Mouse (Mus musculus) spleen, adult 2 months (tissue): ENCODE measurements around the gene Tspoap1. TPM values are rescaled to one million over a fixed set of nuclear protein-coding genes. Genes with fewer than 3 reads are reported as not detected.

Experiments
- DNase-seq, 2 experiments: peaks; one replicate each; pipeline versions ENCODE4 v3.0.0 to v3.0.0-alpha.2; 2012 to 2021; ENCODE audit warnings: low spot score in 2 of 2, low read depth in 1 of 2
- H3K27ac ChIP-seq: fragments of 200-500 bp; 2 replicates; pipeline ENCODE4 v1.5.1; 2012; ENCODE audit warnings: low read length, inconsistent platforms; ENCODE audit not compliant: insufficient read depth
- H3K27me3 ChIP-seq: fragments of 200-500 bp; 2 replicates; pipeline ENCODE4 v1.6.1; 2012; ENCODE audit warnings: mild to moderate bottlenecking, moderate library complexity, low read length, inconsistent platforms; ENCODE audit not compliant: control insufficient read depth, insufficient read depth
- H3K36me3 ChIP-seq: fragments of 200-500 bp; 2 replicates; pipeline ENCODE4 v1.6.1; 2012; ENCODE audit warnings: mild to moderate bottlenecking, low read length, inconsistent platforms; ENCODE audit not compliant: control insufficient read depth, insufficient read depth
- H3K4me1 ChIP-seq: fragments of 200-500 bp; 2 replicates; pipeline ENCODE4 v1.6.1; 2011; ENCODE audit warnings: inconsistent platforms; ENCODE audit not compliant: control insufficient read depth, insufficient read depth, insufficient read length
- H3K4me3 ChIP-seq: fragments of 200-500 bp; 2 replicates; pipeline ENCODE4 v1.5.1; 2011; ENCODE audit warnings: mild to moderate bottlenecking, inconsistent platforms; ENCODE audit not compliant: insufficient read depth, insufficient read length; ENCODE audit errors: extremely low read depth
- CTCF ChIP-seq: fragments of 200-500 bp; IDR thresholded peaks from 2 replicates; pipeline ENCODE4 v1.5.1; 2011; ENCODE audit warnings: mild to moderate bottlenecking, inconsistent platforms; ENCODE audit not compliant: insufficient read depth, insufficient read length, insufficient replicate concordance; ENCODE audit errors: extremely low read depth
- POLR2A ChIP-seq: fragments of 200-500 bp; IDR thresholded peaks from 2 replicates; pipeline ENCODE4 v1.6.1; 2011; ENCODE audit warnings: low read depth, low read length, inconsistent platforms
- WGBS: fragments of 180-500 bp; shearing (Covaris S2); methylation state at CpG from one replicate; pipeline ENCODE4 v1.1.7; 2018; 5-methylcytosine and 5-hydroxymethylcytosine counted together
- polyA plus RNA-seq: library from polyadenylated mRNA; depleted of rRNA; stranded (reverse); fragments of >200 nt; gene quantifications from 2 replicates; pipeline ENCODE4 v1.2.3, GENCODE M21; 2012

Gene Tspoap1
- polyA plus RNA-seq, 1 experiment: 6.2 TPM

DNA sequence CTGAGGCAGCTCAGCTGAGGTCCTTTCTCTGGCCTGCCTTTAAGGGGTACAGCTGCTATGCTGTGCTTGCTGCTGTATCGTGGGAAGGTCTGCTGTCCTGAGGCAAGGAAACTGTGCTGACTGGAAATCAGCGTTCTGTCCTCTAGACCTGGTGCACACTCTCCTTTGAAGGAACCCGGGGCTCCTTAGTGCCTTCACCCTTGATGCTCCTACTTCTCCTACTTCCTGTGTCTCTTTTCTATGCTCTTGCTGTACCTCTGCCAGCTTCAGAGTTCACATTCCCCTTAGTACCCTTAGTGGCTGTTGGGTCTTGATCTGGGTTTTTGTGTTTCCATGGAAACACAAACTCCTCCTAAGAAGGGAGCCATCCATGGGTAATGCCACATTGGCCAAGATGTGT lies 16.6 kb upstream of the Tspoap1 start:
- DNase-seq: no peak
- peaks cover 22% of the 10 kb centered on the region for H3K36me3 ChIP-seq
- H3K27ac ChIP-seq: peak overlapping the region; percentile 69
- 83% methylated on average over 3 of the region's 3 CpGs for WGBS
- TF ChIP-seq CTCF: no peak
- no peak for TF ChIP-seq POLR2A
- no peaks in the 10 kb centered on the region for H3K27me3 ChIP-seq
- H3K4me3 ChIP-seq: no peak overlapping the region
- H3K4me1 ChIP-seq: peaks cover 37% of the 10 kb centered on the region

DNA sequence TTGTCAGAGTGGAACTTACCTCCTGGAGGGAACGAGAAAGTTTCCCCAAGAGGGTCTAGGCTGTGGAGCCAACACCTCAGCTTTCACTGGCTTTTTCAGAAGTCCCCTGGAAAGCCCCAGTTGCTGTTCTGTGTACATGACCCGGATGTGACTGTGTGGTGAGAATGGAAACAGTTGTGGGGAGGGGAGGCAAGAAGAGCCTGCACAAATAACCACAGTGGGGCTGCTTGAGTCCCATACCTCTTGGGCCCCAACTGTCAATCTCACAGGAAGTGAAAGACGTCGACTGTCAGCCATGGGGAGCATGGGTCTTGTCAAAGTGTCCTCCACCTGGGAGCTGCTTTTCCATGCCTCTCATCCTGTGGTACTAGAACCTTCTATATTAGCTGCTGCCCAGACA lies 15.4 kb upstream of the Tspoap1 start:
- Histone ChIP-seq H3K4me3 (peak overlapping the region; percentile 22; the same call in 1 of the 2 replicates), H3K4me1 (peaks cover 33% of the 10 kb centered on the region), H3K27ac (peak overlapping the region; percentile 97), H3K36me3 (peaks cover 20% of the 10 kb centered on the region), H3K27me3 (no peaks in the 10 kb centered on the region)
- TF ChIP-seq CTCF (no peak), POLR2A (peak; percentile 69)
- DNase-seq: peak; percentile 83 to 92
- 10% methylated on average over 4 of the region's 4 CpGs for WGBS

DNA sequence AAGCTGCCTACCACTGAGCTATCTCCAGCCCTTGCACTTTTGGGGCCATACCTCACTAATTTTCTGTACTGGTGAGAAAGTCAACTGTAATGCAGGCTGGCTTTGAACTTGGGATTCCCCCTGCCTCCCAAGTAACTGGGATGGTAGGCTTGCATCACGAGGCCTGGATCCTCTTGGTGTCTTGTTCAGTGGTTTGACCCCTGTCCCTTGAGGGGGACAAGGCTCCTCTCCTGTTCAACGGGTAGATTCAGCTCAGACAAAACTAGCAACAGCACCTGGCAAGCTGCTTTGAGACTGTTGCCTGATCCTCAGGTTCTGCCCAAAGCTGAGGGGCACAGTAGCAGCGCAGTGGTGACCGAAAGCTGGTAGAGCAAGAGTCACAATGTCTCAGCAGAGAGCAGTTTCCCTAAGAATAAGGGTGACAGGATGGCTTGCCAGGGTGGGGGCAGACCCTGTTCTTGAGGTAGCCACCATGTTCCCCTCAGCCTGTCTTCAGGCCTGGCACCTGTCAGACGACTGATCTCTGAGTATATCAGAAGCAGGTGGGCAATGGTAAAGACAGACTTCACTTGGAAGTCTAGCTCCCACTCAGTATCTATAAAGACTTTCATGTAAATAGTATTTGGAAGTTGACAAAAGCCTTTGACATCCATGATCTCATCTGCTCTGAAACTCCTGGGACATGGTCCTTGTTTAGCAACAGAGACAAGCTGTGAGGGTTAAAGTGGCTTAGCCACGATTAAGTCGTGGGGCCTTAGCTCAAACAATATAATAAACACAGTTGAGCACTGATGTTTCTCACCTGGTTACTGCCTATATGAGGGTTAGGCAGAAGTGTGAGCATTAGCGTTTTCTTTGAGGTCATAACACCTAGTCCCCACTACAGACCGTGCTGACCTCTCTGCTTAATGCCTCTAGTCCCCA lies 14.4 kb upstream of the Tspoap1 start:
- Histone ChIP-seq H3K4me3 (no peak overlapping the region), H3K27ac (peak overlapping the region; percentile 97)

DNA sequence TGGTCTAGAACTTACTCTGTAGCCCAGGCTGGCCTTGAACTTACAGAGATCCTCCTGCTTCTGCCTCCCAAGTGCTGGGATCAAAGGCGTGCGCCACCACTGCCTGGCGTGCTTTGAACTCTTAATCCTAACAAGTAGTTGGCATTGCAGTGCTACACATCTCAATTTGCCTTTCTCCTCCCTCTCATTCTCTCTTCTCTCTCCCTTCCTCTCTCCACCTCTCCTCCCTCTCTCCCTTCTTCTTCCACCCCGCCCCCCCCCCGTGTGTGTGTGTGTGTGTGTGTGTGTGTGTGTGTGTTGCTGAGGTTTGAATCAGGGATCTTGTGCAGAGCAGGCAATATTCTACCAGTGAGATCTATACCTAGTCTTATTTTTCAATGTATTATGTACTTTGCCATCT lies 13.0 kb upstream of the Tspoap1 start:
- WGBS: 83% methylated on average over 5 of the region's 5 CpGs
- DNase-seq: no peak
- H3K27ac ChIP-seq: peak overlapping the region; percentile 97; the same call in 1 of the 2 replicates
- H3K27me3 ChIP-seq: no peaks in the 10 kb centered on the region
- no peak overlapping the region for H3K4me3 ChIP-seq
- TF ChIP-seq POLR2A (no peak), CTCF (no peak)
- H3K4me1 ChIP-seq: peaks cover 45% of the 10 kb centered on the region
- peaks cover 11% of the 10 kb centered on the region for H3K36me3 ChIP-seq

More for the DNA sequence above, 14.4 kb upstream of the Tspoap1 start:
- Histone ChIP-seq H3K36me3 (peaks cover 15% of the 10 kb centered on the region), H3K4me1 (peaks cover 40% of the 10 kb centered on the region), H3K27me3 (no peaks in the 10 kb centered on the region)
- no peak for DNase-seq
- TF ChIP-seq CTCF: no peak
- TF ChIP-seq POLR2A: no peak
- 54% methylated on average over 9 of the region's 9 CpGs for WGBS

DNA sequence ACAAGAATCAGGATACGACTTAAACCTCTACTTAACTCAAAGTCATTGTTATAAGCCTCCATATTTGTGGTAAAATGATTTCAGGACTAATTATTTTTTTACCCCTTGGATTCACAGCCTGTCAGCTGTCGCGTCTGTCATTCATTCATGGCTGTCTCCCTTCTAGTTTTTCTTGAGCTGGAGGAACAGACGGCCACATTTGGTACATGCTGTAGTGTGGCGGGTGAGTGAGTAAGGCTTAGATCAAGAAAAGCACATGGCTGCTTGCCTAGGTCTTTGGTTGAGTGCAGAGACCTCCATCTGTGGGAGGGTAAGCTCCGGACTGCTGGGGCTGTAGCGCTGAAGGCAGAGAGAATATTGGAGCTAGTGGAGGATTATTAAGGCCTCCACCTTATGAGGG lies 12.6 kb upstream of the Tspoap1 start:
- H3K4me3 ChIP-seq: peak overlapping the region; percentile 5; the same call in 1 of the 2 replicates
- peaks cover 8% of the 10 kb centered on the region for H3K36me3 ChIP-seq
- H3K27me3 ChIP-seq: no peaks in the 10 kb centered on the region
- no peak for DNase-seq
- peaks cover 46% of the 10 kb centered on the region for H3K4me1 ChIP-seq
- TF ChIP-seq CTCF (no peak), POLR2A (no peak)
- peak overlapping the region; percentile 98 for H3K27ac ChIP-seq
- 76% methylated on average over 7 of the region's 7 CpGs for WGBS

DNA sequence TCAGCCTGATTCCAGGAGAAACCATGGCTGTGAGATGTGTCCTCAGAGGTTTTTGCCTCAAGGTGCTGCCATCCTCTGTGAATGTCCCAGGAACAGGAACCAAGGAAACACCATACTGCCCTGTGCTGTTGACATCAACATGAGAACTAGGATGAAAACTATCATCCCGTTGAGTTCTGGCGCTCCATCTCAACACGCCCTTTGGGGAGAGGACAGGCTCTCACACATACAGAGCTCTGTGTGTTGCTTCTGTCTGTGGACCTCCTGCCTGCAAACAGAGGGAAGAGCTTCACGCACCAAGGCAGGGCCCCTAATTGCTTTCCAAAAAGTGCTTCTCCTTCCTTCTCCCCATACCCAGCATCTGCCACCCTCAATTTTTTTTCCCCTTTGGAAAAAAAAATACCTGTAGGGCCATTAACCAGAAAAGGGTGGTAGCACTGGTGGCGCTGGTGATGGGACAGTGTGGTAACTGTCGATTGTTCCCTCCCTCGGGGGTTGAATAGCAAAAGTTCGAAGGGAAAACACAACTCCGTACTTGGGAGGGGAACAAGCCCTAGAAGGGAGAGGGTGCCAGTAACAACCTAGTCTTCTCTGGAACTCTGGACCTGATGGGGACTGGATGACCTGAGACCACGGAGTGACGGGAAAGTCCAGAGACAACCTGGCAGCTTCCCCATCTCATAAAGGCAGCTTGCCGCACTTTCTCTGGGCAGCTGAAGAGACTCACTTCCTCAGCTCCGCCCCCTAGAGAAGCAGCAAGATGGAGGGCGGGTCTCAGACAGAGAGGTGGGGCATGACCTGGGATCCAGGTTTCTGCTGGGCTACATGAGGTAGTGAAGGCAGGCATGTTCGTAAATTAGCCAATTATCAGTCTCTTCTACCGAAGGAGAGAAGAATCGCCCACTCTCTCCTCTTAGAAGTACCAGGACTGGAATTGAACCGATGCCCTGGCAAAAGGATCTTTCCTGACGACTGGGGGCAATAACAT lies 11.9 kb upstream of the Tspoap1 start:
- Histone ChIP-seq H3K27ac (peak overlapping the region; percentile 98), H3K36me3 (peaks cover 4% of the 10 kb centered on the region; the same call in 1 of the 2 replicates), H3K4me1 (peaks cover 52% of the 10 kb centered on the region), H3K4me3 (peak overlapping the region; percentile 60), H3K27me3 (no peaks in the 10 kb centered on the region)
- DNase-seq: peak; percentile 86 to 88
- WGBS: 5% methylated on average over 19 of the region's 19 CpGs
- TF ChIP-seq POLR2A: peak; percentile 98
- no peak for TF ChIP-seq CTCF
